Mouse (Mus musculus): Measurements from ENCODE around the gene Ttc28. TPM values are rescaled to one million over a fixed set of nuclear protein-coding genes. Genes with fewer than 3 reads are reported as not detected.

Ttc28 gene
- polyA plus RNA-seq, 1 experiment from 2014 or later, result 5.4 TPM

- no peak overlapping the region for H3K4me2 ChIP-seq (replicated peaks; ENCODE audit: low read depth, low read length)
- no peaks in the 10 kb centered on the region for H3K36me3 ChIP-seq (ENCODE audit: insufficient read depth, low read length)
- no peaks in the 10 kb centered on the region; the same call in 1 of the 2 replicates for H3K4me1 ChIP-seq (ENCODE audit: insufficient read depth, low read depth, low read length)
- no peaks in the 10 kb centered on the region for H3K27me3 ChIP-seq (replicated peaks; ENCODE audit: insufficient read depth, low read length)
- H3K9me3 ChIP-seq (ENCODE audit: low read length), result no peaks in the 10 kb centered on the region
- 58% methylated on average over 7 of the region's 7 CpGs for WGBS
- H3K27ac ChIP-seq (ENCODE audit: low read length), result no peak overlapping the region
- ATAC-seq (no peak), DNase-seq (ENCODE audit: low spot score) (no peak)
- TF ChIP-seq EP300 (IDR thresholded peaks at IDR 0.05), result no peak
- TF ChIP-seq CTCF (IDR thresholded peaks at IDR 0.05), result no peak
- H3K4me3 ChIP-seq (ENCODE audit: low read depth, low read length), result no peak overlapping the region
- no peak overlapping the region for H3K9ac ChIP-seq (replicated peaks; ENCODE audit: low read depth)
Observed at GRCm38 (mm10) chr5:111161146-111161930, 281.7 kb downstream of the Ttc28 start.

GRCm38 (mm10) chr5:111162857-111163256 is 283.3 kb downstream of the Ttc28 start:
- DNase-seq (ENCODE audit: low spot score) (no peak), ATAC-seq (no peak)
- 66% methylated on average over 6 of the region's 6 CpGs for WGBS

GRCm38 (mm10) chr5:111163377-111163776 is 283.8 kb downstream of the Ttc28 start:
- Histone ChIP-seq H3K9me3 (ENCODE audit: low read length) (no peaks in the 10 kb centered on the region), H3K36me3 (ENCODE audit: insufficient read depth, low read length) (no peaks in the 10 kb centered on the region), H3K4me3 (ENCODE audit: low read depth, low read length) (no peak overlapping the region), H3K4me2 (replicated peaks; ENCODE audit: low read depth, low read length) (no peak overlapping the region), H3K27me3 (replicated peaks; ENCODE audit: insufficient read depth, low read length) (no peaks in the 10 kb centered on the region), H3K4me1 (ENCODE audit: insufficient read depth, low read depth, low read length) (no peaks in the 10 kb centered on the region), H3K9ac (replicated peaks; ENCODE audit: low read depth) (no peak overlapping the region), H3K27ac (ENCODE audit: low read length) (no peak overlapping the region)
- TF ChIP-seq CTCF (IDR thresholded peaks at IDR 0.05), result no peak
- TF ChIP-seq EP300 (IDR thresholded peaks at IDR 0.05), result no peak
- WGBS, result 74% methylated on average over 11 of the region's 11 CpGs
- ATAC-seq, result no peak
- DNase-seq (ENCODE audit: low spot score), result no peak

More at GRCm38 (mm10) chr5:111162857-111163256, 283.3 kb downstream of the Ttc28 start:
- Histone ChIP-seq H3K27me3 (replicated peaks; ENCODE audit: insufficient read depth, low read length) (no peaks in the 10 kb centered on the region), H3K9ac (replicated peaks; ENCODE audit: low read depth) (no peak overlapping the region), H3K4me3 (ENCODE audit: low read depth, low read length) (no peak overlapping the region), H3K36me3 (ENCODE audit: insufficient read depth, low read length) (no peaks in the 10 kb centered on the region), H3K4me2 (replicated peaks; ENCODE audit: low read depth, low read length) (no peak overlapping the region), H3K4me1 (ENCODE audit: insufficient read depth, low read depth, low read length) (no peaks in the 10 kb centered on the region), H3K9me3 (ENCODE audit: low read length) (no peaks in the 10 kb centered on the region), H3K27ac (ENCODE audit: low read length) (no peak overlapping the region)
- TF ChIP-seq CTCF (IDR thresholded peaks at IDR 0.05) (no peak), EP300 (IDR thresholded peaks at IDR 0.05) (no peak)

DNA sequence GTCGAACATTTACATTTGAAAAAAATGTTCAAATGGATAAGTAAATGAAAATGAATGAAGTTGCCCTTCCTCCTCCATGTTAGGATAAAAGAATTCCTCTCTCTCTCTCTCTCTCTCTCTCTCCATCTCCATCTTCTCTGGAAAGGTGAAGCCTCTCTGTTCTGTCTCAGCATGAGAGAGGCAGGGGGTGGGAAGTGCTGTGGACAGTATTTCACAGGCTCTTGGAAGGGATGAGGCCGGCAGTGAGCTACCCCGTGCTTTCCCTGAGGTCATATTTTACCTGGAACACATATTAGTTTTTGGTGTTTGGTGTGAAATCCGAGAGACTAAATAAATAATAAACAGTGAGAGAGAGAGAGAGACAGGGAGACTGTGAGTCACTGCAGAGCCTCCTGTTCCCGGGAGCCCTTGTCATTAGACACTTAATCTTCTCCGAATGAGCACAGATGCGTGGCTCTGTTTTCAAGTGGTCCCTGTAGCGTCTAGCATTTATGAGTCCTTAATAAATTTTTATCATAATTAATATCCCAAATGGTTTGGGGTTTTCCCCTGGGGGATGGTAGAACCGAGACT is 284.8 kb downstream of the Ttc28 start:
- H3K36me3 ChIP-seq (ENCODE audit: insufficient read depth, low read length), result no peaks in the 10 kb centered on the region
- TF ChIP-seq CTCF (IDR thresholded peaks at IDR 0.05), result no peak
- no peak for TF ChIP-seq EP300 (IDR thresholded peaks at IDR 0.05)

GRCm38 (mm10) chr5:111170383-111170782 is 290.8 kb downstream of the Ttc28 start:
- no peak overlapping the region for H3K4me3 ChIP-seq (ENCODE audit: low read depth, low read length)
- DNase-seq (ENCODE audit: low spot score), result no peak
- no peak overlapping the region for H3K27ac ChIP-seq (ENCODE audit: low read length)
- no peaks in the 10 kb centered on the region for H3K27me3 ChIP-seq (replicated peaks; ENCODE audit: insufficient read depth, low read length)
- no peak overlapping the region for H3K9ac ChIP-seq (replicated peaks; ENCODE audit: low read depth)
- TF ChIP-seq CTCF (IDR thresholded peaks at IDR 0.05), result no peak
- TF ChIP-seq EP300 (IDR thresholded peaks at IDR 0.05), result no peak
- peaks cover 3% of the 10 kb centered on the region; the same call in 1 of the 2 replicates for H3K4me1 ChIP-seq (ENCODE audit: insufficient read depth, low read depth, low read length)
- H3K36me3 ChIP-seq (ENCODE audit: insufficient read depth, low read length), result no peaks in the 10 kb centered on the region
- 56% methylated on average over 9 of the region's 9 CpGs for WGBS
- no peak for ATAC-seq
- H3K9me3 ChIP-seq (ENCODE audit: low read length), result no peaks in the 10 kb centered on the region
- H3K4me2 ChIP-seq (replicated peaks; ENCODE audit: low read depth, low read length), result no peak overlapping the region

More for the DNA sequence above, 284.8 kb downstream of the Ttc28 start:
- H3K27me3 ChIP-seq (replicated peaks; ENCODE audit: insufficient read depth, low read length), result no peaks in the 10 kb centered on the region
- H3K9ac ChIP-seq (replicated peaks; ENCODE audit: low read depth), result no peak overlapping the region
- no peaks in the 10 kb centered on the region for H3K9me3 ChIP-seq (ENCODE audit: low read length)
- DNase-seq (ENCODE audit: low spot score) (no peak), ATAC-seq (no peak)
- no peaks in the 10 kb centered on the region for H3K4me1 ChIP-seq (ENCODE audit: insufficient read depth, low read depth, low read length)
- no peak overlapping the region for H3K27ac ChIP-seq (ENCODE audit: low read length)
- H3K4me2 ChIP-seq (replicated peaks; ENCODE audit: low read depth, low read length), result no peak overlapping the region
- no peak overlapping the region for H3K4me3 ChIP-seq (ENCODE audit: low read depth, low read length)
- 47% methylated on average over 9 of the region's 9 CpGs for WGBS

DNA sequence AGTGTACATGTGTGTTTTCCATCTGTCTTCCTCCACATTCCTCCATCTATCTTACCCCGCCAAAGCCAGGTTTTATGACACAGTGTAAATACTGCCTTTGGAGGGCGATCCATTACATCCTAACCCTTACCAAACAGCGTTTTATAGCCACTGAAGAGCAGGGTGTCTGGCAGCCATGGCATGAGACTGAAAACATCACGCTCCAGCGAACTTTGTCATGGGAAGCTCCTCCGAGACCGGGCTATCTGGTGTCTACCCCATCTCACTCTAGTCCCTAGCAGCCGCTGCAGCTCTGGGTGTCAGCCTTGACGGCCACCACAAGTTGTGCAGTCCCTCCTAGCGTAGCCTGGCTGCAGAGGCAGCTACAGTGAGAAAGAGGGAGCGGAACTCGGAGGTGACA is 295.8 kb downstream of the Ttc28 start:
- Histone ChIP-seq H3K27ac (ENCODE audit: low read length) (no peak overlapping the region), H3K4me2 (replicated peaks; ENCODE audit: low read depth, low read length) (no peak overlapping the region)
- no peak for DNase-seq (ENCODE audit: low spot score)

More for the DNA sequence above, 295.8 kb downstream of the Ttc28 start:
- Histone ChIP-seq H3K9ac (replicated peaks; ENCODE audit: low read depth) (no peak overlapping the region), H3K4me3 (ENCODE audit: low read depth, low read length) (no peak overlapping the region), H3K27me3 (replicated peaks; ENCODE audit: insufficient read depth, low read length) (no peaks in the 10 kb centered on the region), H3K4me1 (ENCODE audit: insufficient read depth, low read depth, low read length) (peaks cover 5% of the 10 kb centered on the region; the same call in 1 of the 2 replicates), H3K36me3 (ENCODE audit: insufficient read depth, low read length) (no peaks in the 10 kb centered on the region), H3K9me3 (ENCODE audit: low read length) (no peaks in the 10 kb centered on the region)
- TF ChIP-seq EP300 (IDR thresholded peaks at IDR 0.05) (no peak), CTCF (IDR thresholded peaks at IDR 0.05) (no peak)
- ATAC-seq, result no peak
- WGBS, result 64% methylated on average over 12 of the region's 12 CpGs

All from lung, postnatal 0 days (tissue).